Mouse (Mus musculus) T-cell, adult 66 days (primary cell): ENCODE data around the gene Elovl1. TPM values are rescaled to one million over a fixed set of nuclear protein-coding genes. Genes with fewer than 3 reads are reported as not detected.

Source experiments
- total RNA-seq, 2 experiments: library from RNA; stranded (reverse); gene quantifications; 3 replicates in 1 of 2; 4 replicates in 1 of 2; pipeline ENCODE4 v1.2.4; 2023

Elovl1 gene
- total RNA-seq = 10 to 100 TPM; 45.1 to 51.5 TPM

DNA sequence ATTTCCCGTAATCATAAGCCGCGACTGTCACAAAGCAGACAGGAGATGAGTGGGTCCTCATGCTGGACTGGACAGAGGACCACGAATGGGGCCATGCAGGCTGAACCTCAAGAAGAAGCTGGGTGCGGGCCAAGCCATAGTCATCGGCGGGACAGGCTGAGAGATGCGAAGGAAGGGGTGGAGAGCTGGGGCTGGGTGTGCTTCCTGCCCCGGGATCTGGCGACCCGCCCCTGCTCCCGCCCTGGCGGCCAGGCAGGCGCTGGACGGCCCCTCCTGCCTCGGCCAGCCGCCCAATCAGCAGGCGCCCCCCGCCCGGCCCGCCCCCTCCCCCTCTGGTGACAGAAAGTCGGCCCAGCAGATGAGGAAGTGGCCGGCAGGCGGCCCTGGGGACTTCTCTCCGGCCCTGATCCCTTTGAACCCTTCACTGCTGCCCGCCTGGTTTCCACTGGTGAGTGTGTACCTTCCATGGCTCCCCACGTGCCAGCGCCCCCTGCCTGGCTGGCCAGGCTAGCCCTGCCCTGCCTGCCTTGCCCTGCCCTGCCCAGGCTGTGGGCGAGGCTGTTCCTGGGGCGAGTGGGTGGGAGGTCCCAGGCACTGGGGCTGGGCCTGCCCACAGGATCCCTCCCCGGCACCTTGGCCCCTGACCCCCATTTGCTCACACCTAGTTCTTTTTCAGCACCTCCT is at the start of gene Elovl1:
TSS of gene Elovl1 (plus strand) at position 326 of the 684 bp plus-strand sequence.

DNA sequence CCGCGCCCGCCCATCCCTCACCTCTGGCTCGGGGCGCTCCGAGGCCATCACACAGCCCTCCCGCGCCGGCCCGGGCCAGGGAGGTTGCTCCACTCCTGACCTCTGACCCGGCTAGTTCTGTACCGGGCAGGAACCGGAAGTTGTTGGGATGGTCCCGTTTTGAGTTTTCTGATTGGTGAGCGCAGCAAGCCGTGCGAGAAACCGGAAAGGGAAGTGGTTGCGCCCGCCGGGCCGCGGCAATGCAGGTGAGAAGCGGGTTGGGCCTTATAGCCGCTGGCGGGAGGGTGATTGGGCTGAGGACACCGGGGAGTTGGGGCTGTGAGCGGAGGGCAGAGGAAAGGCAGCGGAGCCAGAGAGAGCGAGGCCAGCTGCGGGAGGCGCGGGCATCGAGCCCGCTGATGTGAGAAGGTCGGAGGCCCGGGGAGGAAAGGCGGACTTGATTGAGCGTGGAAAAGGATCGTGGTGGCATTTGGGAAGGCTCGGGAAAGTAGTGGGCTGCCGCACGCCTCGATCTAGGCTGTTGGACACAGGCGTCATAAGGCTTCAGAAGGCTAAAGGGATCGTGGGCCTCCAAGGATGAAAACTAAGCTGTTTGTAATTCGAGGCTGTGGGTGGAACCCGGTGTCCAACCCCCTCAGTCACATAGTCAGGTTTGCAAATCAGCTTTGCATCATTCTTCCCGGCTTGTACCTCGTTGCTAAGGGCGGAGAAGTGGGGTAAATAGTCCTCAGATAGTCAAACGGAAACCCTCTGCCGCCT is 18.6 kb upstream of the Elovl1 start, which contains the start of the genes Szt2 and Med8:
TSS of gene Szt2 (minus strand) at position 132 of the 759 bp plus-strand sequence.
TSS of gene Med8 (plus strand) at position 196 of the 759 bp plus-strand sequence.

DNA sequence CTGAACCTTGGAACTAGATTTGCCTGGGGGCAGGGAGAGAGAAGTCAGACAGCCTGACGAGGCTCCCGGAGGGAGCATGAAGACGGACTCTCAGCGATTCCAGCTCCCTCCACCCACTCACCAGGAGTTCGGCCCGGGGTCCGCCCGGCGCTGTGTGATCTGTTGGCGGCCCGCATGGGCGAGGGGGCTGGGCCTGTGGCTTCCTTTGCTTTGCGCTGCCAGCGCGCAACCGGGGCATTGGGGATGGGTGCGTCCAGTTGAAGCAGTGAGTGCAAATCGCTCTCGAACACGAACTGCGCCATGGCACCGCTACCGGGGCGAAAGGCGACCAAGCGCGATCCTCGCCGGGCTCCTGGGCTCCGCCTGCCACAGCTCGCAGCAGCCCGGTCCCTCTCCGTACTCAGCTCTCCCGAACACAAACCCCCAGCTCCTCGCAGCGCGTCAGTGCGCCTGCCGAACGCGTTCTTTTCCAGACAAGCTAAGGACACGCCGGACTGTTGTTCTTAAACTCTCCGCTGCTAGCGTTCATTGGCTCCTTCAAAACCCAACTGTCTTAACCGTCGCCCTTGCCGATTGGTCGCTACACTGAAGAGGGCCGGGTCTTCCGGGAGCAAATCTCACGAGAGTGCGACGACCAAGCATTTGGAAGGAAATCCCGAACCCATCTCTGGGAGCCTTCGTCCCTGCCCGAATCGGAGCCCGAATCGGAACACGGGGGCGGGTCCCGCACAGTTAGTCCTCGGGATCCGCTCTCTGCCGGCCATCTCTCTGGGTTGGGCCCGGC is 9.1 kb downstream of the Elovl1 start, which contains the start of gene Cdc20:
TSS of gene Cdc20 (minus strand) at position 533 of the 784 bp plus-strand sequence.

GRCm38 (mm10) chr4:118457345-118457975 is 29.6 kb downstream of the Elovl1 start, which contains the start of gene Mpl:
Gene Mpl, minus strand, starts transcription at chr4:118457513.

Other genes with a start within 250 kb of the Elovl1 start
- 10 to 100 TPM; 61.0 to 66.9 TPM for gene Kdm4a, start 248.1 kb upstream of the Elovl1 start, total RNA-seq
- 1 to 10 TPM; 2.3 to 2.8 TPM for gene Ptprf, start 136.7 kb upstream of the Elovl1 start, total RNA-seq
- 10 to 100 TPM; 66.1 to 76.6 TPM for gene Szt2, start 18.8 kb upstream of the Elovl1 start, total RNA-seq
- gene Med8, start 18.8 kb upstream of the Elovl1 start, total RNA-seq = 10 to 100 TPM; 72.5 to 77.1 TPM
- gene Cdc20, start 9.3 kb downstream of the Elovl1 start, total RNA-seq = 1 to 10 TPM; 4.9 to 7.7 TPM
- gene Mpl, start 29.4 kb downstream of the Elovl1 start, total RNA-seq = not detected
- gene Tie1, start 62.0 kb downstream of the Elovl1 start, total RNA-seq = not detected
- not detected for gene 2610528J11Rik, start 98.9 kb downstream of the Elovl1 start, total RNA-seq
- not detected for gene Tmem125, start 116.0 kb downstream of the Elovl1 start, total RNA-seq
- gene Cfap57, start 192.7 kb downstream of the Elovl1 start, total RNA-seq = under 1 TPM in 1 of 2 experiments, not detected in 1; 0.15 TPM
- 10 to 100 TPM; 74.4 to 86.4 TPM for gene Ebna1bp2, start 192.7 kb downstream of the Elovl1 start, total RNA-seq
- gene Olfr62, start 230.9 kb downstream of the Elovl1 start, total RNA-seq = not detected